Mouse (Mus musculus) induced T-regulatory cell, adult 2 months (primary cell): Measurements from ENCODE around the gene Themis3.
"Not testable (repeated sequence)": the region's sequence is repeated elsewhere in the genome, so short reads cannot be mapped to it uniquely, and the experiment has no call there.

ENCODE experiments used
- DNase-seq: peaks from one replicate; pipeline ENCODE4 v3.0.0-alpha.2; 2012; ENCODE audit warnings: low read depth

The Themis3 gene

DNA sequence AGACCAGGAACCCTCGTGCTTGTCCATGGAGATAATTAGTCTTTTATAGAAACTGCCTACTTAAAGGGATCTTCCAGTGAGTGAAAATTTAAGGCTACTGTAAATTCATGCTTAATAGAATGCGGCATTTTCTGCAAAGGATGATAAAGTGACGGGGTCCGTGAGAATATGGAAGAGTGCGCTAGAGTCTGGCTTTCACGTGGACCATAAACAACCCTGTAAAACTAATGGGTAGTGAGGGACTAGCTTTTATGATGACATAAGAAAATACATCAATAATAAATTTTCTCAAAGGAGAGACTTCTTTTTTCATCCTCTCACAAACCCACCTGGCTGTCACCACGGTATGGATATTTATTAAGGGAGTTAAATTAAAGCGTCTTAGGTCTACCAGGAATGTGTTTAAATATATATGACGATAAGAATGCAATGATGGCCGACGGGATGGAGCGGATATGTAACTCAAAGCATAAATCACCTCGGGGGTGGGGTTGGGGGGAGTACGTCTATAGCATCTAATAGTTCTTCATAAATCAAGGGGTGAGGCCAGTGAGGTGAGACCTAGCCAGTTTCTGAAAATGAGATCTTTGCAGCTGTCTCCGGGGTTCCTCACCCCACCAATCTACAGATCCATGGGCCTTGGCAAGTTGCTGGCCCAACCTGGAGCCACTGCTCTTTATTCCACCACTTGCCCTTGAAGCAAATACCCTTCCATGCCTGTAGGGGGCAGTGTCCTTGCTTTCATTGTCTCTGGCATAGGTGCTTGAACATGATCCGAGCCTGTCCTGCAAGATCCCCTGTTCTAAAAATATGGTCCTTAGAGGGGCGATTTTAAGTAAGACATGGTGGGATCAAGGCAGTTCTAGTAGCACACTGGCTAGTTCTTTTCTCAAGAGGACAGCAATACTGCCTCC, 35.8 kb downstream of the Themis3 start:
- DNase-seq = no peak

DNA sequence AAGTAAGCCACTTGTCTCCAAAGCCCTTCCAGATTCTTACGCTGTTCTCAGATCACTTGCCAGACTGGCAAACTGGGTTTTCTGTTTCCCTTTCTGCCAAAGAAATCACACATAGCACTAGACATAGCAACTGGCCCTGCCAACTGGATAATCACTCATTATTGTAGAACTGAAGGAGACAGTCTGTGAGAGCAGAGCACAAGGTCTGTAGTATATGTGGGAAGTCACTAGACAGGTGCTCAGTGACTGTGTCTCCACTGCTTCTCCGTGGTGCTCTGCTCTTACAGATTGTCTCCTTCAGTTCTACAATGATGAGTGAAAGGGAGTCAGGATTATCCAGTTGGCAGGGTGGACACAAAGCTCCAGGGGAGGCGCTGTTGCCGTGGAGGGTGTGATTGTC, 41.7 kb downstream of the Themis3 start:
- no peak for DNase-seq

DNA sequence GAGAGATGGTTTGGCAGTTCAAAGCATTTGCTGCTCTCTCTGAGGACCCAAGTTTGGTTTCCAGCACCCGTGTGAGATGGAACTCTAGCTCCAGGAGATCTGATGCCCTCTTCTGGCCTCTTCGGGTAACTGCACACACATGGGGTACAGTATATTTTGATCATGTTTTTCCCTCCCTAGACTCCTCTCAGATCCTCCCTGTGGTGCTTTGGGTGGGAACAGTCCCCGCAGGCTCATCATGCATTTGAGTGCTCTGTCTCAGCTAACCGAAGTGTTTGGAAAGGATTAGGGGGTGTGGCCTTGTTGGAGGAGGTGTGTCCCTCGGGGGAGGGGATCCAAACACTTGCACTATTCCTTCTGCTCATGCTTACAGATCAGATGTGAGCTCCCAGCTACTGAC, 43.9 kb downstream of the Themis3 start:
- DNase-seq = no peak

GRCm38 (mm10) chr17:66532285-66532684, 62.1 kb downstream of the Themis3 start:
- no peak for DNase-seq

DNA sequence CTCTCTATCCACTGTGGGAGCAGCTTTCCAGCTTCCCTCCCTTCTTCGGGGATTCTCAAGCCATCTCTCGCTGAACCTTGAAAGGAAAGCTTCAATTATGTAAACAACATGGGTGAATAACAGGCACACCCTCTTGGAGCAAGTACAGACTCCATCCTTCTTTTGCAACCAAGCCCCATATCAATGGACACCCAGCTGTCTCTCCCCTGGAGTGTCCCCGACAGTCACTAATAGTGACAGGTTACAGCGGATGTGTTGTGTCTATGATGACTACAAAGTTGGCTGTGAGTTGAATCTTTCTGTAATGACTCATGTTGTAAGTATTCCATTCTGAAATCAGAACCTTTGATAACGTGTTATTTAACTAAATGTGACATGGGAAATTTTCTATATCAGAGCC, 71.0 kb downstream of the Themis3 start:
- DNase-seq = no peak

DNA sequence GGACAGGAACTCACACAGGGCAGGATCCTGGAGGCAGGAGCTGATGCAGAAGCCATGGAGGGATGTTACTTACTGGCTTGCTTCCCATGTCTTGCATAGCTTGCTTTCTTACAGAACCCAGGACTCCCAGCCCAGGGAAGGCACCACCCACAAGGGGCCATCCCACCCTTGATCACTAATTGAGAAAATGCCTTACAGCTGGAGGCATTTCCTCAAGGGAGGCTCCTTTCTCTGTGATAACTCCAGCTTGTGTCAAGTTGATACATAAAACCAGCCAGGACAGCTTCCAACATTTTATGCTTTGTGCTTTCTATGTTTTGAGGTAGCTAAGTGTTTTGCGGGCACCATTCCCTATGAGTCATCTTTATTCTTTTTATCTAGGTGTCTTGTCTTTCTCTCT, 71.8 kb downstream of the Themis3 start:
- DNase-seq = not testable (repeated sequence)

DNA sequence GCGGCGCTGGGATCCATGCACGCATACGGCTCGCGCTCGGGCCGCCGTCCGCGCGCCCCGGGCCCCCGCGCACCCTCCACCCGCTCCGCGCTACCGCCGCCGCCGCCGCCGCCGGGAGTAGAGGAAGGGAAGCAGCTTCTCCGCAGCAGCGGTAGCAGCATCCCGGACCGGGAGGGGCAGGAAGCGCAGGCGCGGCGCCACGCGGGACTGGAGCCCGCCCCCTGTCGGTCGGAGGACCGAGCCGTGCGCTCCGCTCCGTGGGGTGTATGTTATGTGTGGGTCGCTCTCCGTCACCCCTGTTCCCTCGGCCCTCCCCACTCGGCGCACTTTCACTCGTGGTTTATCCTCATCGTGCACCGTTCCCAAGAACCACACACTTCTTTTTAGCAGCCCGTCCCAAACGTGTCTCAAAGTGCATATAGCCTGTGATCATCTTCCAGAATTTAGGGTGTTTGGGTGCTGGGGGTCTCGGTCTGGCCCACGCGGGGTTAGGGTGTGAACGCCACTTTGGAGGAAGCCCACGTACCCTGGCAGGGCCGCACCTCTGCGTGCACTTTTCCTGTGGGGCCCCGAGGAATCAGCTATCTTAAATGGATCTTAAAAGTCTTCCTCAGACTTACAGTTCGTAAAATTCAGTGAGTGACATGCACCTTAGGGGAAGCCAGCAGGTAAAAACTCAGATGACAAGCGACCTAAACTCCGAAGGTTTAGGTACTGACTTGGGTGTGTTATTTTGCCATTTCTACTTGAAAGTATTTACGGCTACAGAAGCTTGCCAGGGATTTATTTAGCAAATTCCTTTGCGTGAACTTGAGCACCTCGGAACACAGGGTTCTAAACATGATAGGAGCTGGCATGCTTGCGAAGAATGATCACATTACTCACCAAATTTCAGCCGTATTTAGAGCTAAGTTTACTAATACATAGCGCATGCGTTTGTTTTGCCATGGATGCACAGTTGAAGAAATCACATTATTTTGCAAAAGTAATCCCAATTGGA, 74.6 kb downstream of the Themis3 start, which contains the start of gene Rab12:
Gene Rab12 (minus strand): TSS at position 176 of the 1,000 bp plus-strand sequence.
- DNase-seq = peak; percentile 90

DNA sequence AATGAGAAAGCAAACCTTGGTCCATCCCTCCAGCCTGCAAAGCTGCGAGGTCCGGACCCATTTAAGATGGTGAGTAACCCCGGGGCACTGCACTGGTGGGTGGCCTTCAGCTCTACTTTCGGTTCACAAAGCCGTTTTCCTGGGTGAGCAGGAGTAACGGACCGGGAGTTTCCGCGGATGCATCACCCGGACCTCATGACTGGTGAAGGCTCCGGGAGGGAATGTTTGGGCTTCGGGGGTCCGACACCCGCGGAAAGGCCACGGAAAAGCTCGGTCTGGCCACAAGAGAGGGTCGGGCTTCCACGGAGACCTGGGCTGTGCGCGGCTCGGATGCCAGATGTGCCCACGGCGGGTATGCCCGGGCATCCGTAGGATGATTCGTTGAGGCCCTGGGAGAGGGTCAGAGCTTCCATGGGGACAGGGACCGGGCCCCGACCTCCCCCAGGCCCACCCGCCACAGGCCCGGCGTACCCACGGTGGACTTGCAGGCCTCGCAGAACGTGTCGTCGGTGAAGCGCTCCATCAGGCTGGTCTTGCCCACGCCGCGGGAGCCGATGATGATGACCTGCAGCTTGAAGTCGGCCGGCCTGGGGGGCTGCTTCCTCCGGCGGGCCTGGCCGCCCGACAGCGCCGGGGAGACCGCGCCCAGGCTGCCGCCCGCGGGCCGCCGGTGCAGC, 75.4 kb downstream of the Themis3 start:
- DNase-seq = peak; percentile 74

GRCm38 (mm10) chr17:66516953-66517352, 77.5 kb downstream of the Themis3 start:
- DNase-seq = no peak

DNA sequence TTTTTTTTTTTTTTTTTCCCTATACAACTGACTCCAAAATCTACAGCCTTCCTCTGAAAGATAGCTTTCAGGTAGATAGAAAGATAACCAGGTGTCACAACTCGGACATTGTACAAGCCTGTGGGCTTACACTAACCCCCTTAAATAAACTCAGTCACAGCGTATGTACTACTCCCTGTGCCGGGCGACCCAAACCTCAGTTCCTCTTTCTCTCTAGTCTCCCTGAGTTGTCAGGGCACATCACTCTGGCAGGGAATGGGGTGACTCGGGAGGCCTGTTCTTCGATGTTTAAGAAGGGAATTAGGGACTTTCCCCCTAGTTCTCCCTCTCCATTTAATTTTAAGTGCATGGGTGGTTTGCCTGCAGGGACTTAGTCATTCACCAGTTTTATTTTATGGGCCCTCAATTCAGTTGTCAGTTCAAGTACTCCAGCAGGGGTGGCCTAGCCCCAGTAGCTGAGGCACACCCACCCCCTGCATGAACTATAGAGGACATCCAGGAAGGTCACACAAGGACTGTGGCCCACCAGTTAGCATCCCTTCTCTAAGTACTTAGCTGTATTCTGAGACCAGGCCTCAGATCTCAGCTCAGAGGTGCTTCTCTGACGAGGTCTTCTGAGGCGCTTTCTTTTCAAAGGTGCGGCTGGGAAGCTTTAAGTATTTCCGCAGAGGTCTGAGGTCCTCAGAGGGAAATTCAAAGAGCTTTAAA, 80.0 kb downstream of the Themis3 start:
- no peak for DNase-seq

DNA sequence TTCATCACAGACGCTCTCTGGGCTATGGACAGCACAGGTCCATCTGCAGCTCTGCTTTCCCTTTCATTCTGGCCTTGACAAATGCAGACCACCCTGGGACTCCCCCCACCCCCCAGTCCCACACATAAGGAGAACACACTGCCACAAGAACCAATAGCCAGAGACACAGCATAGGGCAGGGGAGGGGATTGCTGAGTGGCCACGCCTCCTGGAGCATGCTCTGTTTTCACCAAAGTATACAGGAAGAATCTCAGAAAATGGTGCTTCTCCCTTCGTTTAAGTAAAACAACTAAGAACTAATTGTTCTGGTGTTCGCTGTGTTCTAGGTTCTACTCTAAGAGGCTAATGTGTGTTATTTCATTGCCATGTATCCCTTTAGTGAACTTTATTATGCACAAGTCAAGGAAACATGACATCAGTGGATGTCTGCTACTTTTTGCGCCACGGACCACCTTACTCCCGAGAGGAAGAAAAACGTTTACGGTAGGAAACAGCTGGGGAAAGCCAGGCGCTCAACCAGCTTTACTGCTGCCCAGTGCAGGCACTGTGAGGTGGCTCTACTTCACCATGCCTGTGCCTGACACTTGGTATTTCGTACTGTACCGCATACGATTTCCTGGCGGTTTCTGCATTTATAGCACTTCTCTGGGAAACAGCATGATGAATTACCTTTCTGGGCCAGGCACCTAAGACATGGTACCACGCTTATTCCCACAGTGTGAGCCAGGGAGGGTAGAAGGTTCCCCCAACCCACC, 82.0 kb downstream of the Themis3 start:
- peak; percentile 44 for DNase-seq

DNA sequence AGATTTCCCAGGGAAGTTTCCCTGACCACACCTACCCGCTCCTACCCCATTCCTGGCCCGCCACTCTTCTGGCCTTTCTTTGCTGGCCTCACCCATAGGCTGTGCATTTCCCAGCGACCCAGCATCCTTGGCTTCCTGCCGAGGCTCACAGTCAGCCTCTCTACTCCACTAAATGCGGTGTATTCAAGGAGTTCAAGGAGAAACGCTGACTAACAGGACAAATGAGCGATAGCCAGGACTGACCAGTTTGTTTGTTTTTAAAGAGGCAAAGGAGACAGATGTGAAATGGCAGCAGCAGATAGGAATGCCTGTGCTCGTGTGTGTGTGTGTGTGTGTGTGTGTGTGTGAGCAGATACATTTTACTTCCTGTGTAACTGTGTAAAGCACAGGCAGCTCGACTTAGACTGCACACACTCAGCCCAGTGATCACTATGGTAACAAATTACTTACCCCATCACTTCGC, 84.2 kb downstream of the Themis3 start:
- DNase-seq = no peak

DNA sequence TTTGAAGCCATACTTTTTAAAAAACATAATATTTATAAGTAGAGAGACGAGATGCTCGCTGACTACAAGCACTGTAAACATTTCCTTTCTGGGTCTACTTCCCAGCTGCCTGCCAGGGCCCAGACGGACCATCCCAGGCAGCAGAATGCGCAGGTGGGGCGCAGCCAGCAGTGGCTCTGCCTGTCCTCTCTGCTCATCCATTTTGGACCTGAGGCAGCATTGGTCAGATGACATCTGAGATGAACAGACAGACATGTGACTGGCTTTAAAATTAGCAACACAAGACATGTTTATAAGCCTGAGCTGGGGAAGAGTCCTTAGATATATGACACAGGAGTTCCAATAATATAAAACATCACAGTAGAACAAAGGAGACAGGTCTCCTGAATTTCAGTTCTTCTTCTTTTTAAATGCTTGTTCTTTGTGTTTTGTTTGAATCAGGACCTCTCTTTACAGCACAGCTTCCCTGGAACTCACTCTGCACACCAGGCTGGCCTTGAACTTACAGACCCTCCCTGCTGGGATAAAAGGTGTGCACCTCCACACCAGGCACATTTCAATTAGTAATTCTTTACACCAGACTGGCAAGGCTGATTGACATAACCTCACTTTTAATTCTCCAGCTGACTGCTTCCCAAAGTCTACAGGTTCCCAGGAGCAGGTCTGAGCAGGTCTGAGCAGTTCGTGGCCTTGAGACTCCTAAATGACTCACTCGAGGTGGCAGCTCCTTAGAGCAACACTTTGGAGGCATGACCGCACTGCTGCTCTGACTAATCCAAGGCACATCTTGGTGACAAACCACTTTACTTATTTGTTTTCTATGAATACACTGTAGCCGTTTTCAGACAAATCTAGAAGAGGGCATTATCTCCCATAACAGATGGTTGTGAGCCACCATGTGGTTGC, 87.1 kb downstream of the Themis3 start:
- DNase-seq = no peak

- no peak for DNase-seq
These were observed 89.5 kb downstream of the Themis3 start for GRCm38 (mm10) chr17:66504964-66505363.
